Mouse (Mus musculus): ENCODE measurements around the gene Kcnh1. TPM values are rescaled to one million over a fixed set of nuclear protein-coding genes. Genes with fewer than 3 reads are reported as not detected.

Kcnh1 gene
- polyA plus RNA-seq, 1 experiment: not detected

- no peak overlapping the region for H3K4me3 ChIP-seq (ENCODE audit: insufficient read depth, low read depth, low read length)
- no peak overlapping the region for H3K27ac ChIP-seq (replicated peaks; ENCODE audit: low read depth, low read length)
- peaks cover 5% of the 10 kb centered on the region; the same call in 1 of the 2 replicates for H3K4me1 ChIP-seq (ENCODE audit: control insufficient read depth, insufficient read depth, insufficient read length, low read length)
These were observed 253.6 kb downstream of the Kcnh1 start for GRCm38 (mm10) chr1:192443998-192444657.

DNA sequence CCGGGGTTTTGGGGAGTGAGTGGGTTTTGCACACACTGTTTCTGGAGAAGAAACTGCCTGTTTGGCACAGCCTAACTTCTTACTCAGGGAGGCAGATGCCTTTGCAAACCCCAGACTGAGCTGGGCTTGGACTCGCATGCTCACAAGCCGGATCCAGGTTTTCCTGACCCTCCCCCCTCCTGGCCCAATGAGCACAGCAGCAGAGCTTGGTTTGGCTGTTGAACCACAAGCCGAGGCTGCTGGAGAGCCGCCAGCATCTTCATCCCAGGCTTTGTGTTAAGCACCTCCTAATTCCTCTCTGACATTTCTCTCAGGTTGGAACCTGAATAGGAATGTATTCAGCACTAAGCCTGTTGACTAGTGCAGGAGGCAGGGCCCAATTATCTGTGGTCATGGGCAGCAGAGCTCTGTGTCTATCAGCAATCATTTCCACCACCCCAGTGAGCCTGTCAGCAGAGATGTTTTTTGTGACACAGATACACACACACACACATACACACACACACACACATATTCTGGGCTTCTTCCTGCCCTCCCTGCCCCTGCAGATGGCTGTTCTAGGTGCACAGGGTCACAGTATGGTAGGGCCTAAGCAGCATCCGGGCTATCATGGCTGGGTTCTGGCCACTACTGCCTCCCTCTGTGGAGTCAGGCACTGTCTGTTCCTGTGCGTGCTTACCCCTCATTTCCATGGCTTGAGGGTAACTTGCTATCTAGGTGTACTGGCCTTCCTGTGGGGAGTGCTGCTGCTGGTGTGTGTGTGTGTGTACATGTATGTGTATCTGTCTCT, 254.3 kb downstream of the Kcnh1 start:
- H3K4me1 ChIP-seq (ENCODE audit: control insufficient read depth, insufficient read depth, insufficient read length, low read length): peaks cover 5% of the 10 kb centered on the region; the same call in 1 of the 2 replicates
- H3K4me3 ChIP-seq (ENCODE audit: insufficient read depth, low read depth, low read length): no peak overlapping the region
- H3K27ac ChIP-seq (replicated peaks; ENCODE audit: low read depth, low read length): no peak overlapping the region

DNA sequence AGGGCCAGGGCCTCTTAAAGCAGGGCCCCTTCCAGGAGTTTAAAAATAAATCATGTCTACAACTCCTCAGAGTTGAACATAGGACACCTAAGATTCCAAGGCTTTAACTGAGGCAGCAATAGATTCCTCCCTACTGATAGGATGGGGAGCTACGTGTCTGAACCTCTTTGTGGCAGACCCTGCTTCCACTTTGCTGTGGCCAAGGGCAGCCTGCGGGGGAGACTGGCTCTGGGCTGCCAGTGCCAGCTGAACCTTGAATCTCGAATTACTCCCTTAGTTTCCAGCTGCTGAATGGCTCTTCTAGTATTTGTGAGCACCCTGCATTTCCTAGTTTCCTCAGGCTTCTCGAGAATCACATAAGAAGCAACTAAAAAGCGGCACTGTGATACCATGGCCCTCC, 255.6 kb downstream of the Kcnh1 start:
- Histone ChIP-seq H3K4me1 (ENCODE audit: control insufficient read depth, insufficient read depth, insufficient read length, low read length) (peaks cover 5% of the 10 kb centered on the region; the same call in 1 of the 2 replicates), H3K27ac (replicated peaks; ENCODE audit: low read depth, low read length) (no peak overlapping the region), H3K4me3 (ENCODE audit: insufficient read depth, low read depth, low read length) (no peak overlapping the region)

- Histone ChIP-seq H3K4me1 (ENCODE audit: control insufficient read depth, insufficient read depth, insufficient read length, low read length) (peaks cover 5% of the 10 kb centered on the region; the same call in 1 of the 2 replicates), H3K4me3 (ENCODE audit: insufficient read depth, low read depth, low read length) (no peak overlapping the region), H3K27ac (replicated peaks; ENCODE audit: low read depth, low read length) (no peak overlapping the region)
These were observed 257.1 kb downstream of the Kcnh1 start for GRCm38 (mm10) chr1:192447666-192448065.

GRCm38 (mm10) chr1:192448512-192448911, 257.9 kb downstream of the Kcnh1 start:
- H3K27ac ChIP-seq (replicated peaks; ENCODE audit: low read depth, low read length): no peak overlapping the region
- no peak overlapping the region for H3K4me3 ChIP-seq (ENCODE audit: insufficient read depth, low read depth, low read length)
- H3K4me1 ChIP-seq (ENCODE audit: control insufficient read depth, insufficient read depth, insufficient read length, low read length): peaks cover 5% of the 10 kb centered on the region; the same call in 1 of the 2 replicates

- Histone ChIP-seq H3K4me3 (ENCODE audit: insufficient read depth, low read depth, low read length) (no peak overlapping the region), H3K4me1 (ENCODE audit: control insufficient read depth, insufficient read depth, insufficient read length, low read length) (no peaks in the 10 kb centered on the region; the same call in none of the 2 replicates), H3K27ac (replicated peaks; ENCODE audit: low read depth, low read length) (no peak overlapping the region)
These were observed 259.2 kb downstream of the Kcnh1 start for GRCm38 (mm10) chr1:192449572-192450351.

DNA sequence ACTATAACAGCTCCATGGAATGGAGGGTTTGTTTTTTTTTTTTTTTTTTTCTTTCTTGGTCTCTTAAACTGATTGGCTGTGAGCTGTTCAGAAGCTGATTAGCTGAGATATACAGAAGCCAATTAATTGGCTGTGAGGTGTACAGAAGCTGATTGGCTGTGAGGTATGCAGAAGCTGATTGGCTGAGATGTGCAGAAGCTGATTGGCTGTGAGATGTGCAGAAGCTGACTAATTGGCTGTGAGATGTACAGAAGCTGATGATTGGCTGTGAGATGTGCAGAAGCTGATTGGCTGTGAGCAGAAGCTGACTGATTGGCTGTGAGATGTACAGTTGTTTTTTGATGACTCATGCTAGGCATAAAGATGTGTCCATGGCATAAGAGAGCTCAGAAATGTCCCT, 259.9 kb downstream of the Kcnh1 start:
- Histone ChIP-seq H3K4me1 (ENCODE audit: control insufficient read depth, insufficient read depth, insufficient read length, low read length) (peaks cover 2% of the 10 kb centered on the region), H3K4me3 (ENCODE audit: insufficient read depth, low read depth, low read length) (no peak overlapping the region), H3K27ac (replicated peaks; ENCODE audit: low read depth, low read length) (no peak overlapping the region)

DNA sequence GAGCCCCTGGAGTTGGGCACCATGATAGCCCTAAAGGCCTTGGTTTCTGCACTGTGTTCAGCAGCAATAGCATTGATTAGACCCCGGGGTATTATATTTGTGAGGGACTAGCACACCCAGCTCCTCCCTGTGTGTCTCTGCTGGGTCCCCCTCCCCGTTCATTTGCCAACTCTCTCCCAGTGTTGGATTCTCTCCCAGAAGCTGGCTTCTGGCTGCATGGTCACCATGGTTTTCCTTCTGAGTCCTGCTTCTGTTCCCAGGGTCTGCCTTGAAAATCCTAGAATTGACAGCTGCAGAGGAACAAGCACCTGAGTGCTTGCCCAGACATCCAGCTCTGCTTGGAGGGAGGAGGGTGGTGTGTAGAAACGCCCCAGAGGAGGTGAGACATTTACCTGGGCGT, 261.1 kb downstream of the Kcnh1 start:
- H3K4me1 ChIP-seq (ENCODE audit: control insufficient read depth, insufficient read depth, insufficient read length, low read length): peaks cover 4% of the 10 kb centered on the region
- no peak overlapping the region for H3K4me3 ChIP-seq (ENCODE audit: insufficient read depth, low read depth, low read length)
- no peak overlapping the region for H3K27ac ChIP-seq (replicated peaks; ENCODE audit: low read depth, low read length)

- H3K4me1 ChIP-seq (ENCODE audit: control insufficient read depth, insufficient read depth, insufficient read length, low read length): peaks cover 4% of the 10 kb centered on the region
- no peak overlapping the region for H3K27ac ChIP-seq (replicated peaks; ENCODE audit: low read depth, low read length)
- no peak overlapping the region for H3K4me3 ChIP-seq (ENCODE audit: insufficient read depth, low read depth, low read length)
These were observed 263.9 kb downstream of the Kcnh1 start for GRCm38 (mm10) chr1:192454501-192454900.

DNA sequence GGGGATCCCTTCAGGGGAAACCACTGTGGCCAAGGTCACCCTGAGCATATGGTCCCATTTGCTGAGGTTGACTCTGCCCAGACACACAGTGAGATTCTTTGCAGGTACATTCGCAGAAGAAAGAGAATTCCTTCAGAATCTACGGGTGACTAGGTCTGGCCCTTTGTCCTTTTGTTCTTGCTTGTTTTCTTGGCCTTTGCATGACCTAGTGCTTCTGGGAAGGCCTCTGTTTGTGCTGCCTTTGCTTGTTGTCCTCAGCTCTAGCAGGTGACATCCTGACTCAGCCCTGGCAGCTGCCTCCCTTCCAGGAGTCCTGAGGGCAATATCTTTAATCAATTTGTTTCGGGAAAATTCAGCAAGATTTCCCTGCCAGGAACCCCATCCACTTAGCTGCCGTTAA, 264.4 kb downstream of the Kcnh1 start:
- Histone ChIP-seq H3K4me3 (ENCODE audit: insufficient read depth, low read depth, low read length) (no peak overlapping the region), H3K27ac (replicated peaks; ENCODE audit: low read depth, low read length) (no peak overlapping the region), H3K4me1 (ENCODE audit: control insufficient read depth, insufficient read depth, insufficient read length, low read length) (peaks cover 4% of the 10 kb centered on the region)

DNA sequence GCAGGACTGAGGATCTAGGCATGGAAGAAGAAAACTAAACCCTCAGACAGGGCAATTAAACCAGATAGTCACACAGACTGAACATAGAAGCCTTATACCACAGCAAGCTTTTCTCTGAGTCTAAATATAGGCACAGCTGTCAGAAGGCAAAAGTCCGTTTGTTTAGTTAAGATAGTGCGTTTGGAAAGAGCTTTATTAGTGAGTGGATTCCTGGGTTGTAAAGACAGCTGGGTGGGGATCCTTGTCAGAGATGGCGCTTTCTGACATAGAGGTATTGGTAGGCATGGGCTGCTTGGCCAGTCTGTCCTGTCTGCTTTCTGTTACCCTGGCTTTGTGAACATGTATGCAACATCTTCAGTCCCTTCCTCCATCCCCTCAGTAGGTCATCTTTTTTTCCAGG, 266.5 kb downstream of the Kcnh1 start:
- no peak overlapping the region for H3K27ac ChIP-seq (replicated peaks; ENCODE audit: low read depth, low read length)
- peaks cover 4% of the 10 kb centered on the region for H3K4me1 ChIP-seq (ENCODE audit: control insufficient read depth, insufficient read depth, insufficient read length, low read length)
- no peak overlapping the region for H3K4me3 ChIP-seq (ENCODE audit: insufficient read depth, low read depth, low read length)

GRCm38 (mm10) chr1:192457526-192458206, 267.1 kb downstream of the Kcnh1 start:
- H3K27ac ChIP-seq (replicated peaks; ENCODE audit: low read depth, low read length): no peak overlapping the region
- no peak overlapping the region for H3K4me3 ChIP-seq (ENCODE audit: insufficient read depth, low read depth, low read length)
- H3K4me1 ChIP-seq (ENCODE audit: control insufficient read depth, insufficient read depth, insufficient read length, low read length): peaks cover 4% of the 10 kb centered on the region

GRCm38 (mm10) chr1:192463732-192464131, 273.2 kb downstream of the Kcnh1 start:
- Histone ChIP-seq H3K4me1 (ENCODE audit: control insufficient read depth, insufficient read depth, insufficient read length, low read length) (no peaks in the 10 kb centered on the region), H3K4me3 (ENCODE audit: insufficient read depth, low read depth, low read length) (no peak overlapping the region), H3K27ac (replicated peaks; ENCODE audit: low read depth, low read length) (no peak overlapping the region)

GRCm38 (mm10) chr1:192472366-192472765, 281.8 kb downstream of the Kcnh1 start:
- Histone ChIP-seq H3K4me1 (ENCODE audit: control insufficient read depth, insufficient read depth, insufficient read length, low read length) (no peaks in the 10 kb centered on the region), H3K27ac (replicated peaks; ENCODE audit: low read depth, low read length) (no peak overlapping the region), H3K4me3 (ENCODE audit: insufficient read depth, low read depth, low read length) (no peak overlapping the region)

DNA sequence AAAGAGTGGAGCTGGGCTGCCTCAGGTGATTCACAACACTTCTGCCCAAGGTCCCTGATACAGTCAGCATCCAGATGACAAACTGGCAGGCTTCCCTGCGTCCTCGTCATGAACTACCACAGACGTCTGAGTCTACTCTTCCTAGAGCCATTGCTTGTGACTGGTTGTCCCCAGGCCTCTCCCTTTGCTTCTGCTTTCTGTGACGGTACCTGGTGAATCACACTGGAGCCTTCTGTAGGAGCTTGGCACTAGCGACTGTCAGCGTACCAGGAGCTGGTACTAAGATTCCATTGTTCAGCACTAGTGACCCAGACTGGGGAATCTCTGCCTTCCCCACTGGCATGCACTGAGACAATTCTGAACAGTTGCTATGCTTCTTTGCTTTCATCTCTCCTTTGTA, 282.6 kb downstream of the Kcnh1 start:
- no peaks in the 10 kb centered on the region for H3K4me1 ChIP-seq (ENCODE audit: control insufficient read depth, insufficient read depth, insufficient read length, low read length)
- no peak overlapping the region for H3K27ac ChIP-seq (replicated peaks; ENCODE audit: low read depth, low read length)
- H3K4me3 ChIP-seq (ENCODE audit: insufficient read depth, low read depth, low read length): no peak overlapping the region

Measured in brown adipose tissue, adult 24 weeks (tissue).